Mouse (Mus musculus): Measurements from ENCODE around the gene Asgr2.
"Not testable (repeated sequence)": the region's sequence is repeated elsewhere in the genome, so short reads cannot be mapped to it uniquely, and the experiment has no call there.

The Asgr2 gene

DNA sequence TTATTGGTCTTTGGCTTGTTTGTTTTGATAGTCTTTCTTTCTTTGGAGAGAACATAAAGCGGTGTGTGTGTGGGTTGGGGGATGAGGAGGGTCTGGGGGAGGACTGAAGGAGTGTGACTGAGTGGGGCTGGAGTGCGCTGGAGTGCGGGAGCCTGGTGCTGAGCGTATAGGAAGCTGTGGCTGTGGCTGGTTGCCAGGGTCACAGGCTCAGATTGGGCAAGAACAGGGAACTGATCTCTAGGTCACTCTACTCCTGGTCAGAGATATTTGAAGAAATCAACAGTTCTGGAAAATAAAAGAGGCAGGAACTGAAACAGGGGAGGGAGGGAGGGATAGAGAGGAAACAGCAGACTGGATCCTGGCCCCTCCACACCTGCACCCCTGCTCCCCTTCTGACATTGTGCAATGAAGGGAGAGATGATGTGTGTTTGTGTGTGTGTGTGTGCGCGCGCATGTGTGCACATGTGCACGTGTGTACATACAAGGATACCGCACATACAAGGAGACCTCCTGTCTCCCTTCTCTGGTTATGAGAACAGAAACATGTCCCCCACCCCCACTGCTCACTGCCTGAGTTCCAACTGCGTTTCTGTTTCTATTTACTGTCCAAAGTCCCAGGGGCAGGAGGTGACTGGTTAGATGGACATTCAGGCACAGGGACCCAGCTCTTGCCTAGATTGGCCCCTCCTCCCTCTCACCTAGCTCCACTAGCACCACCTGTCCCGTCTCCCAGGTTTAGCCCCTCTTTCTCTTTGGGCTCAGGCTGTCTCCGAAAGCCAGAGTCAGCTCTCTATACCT lies at the start of gene Asgr2:
TSS of gene Asgr2 (plus strand) at position 659 of the 798 bp plus-strand sequence.
- DNase-seq: peak; percentile 41

DNA sequence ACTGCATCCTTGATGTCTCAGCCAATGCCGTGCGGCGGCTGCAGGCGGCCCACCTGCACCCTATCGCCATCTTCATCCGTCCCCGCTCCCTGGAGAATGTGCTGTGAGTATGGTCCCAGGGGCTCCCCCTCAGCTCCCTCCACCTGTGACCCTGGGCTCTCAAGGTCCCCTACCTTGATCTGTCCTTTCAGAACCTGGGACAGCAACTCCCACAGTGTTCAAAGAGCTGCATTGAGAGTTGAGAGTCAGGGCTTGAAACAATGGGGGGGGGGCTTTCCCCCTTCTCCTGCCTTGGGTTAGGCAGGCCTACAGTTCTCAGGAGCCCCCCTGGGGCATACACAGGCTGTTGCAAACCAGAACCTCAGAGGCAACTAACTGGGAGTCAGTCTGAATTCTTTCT lies 48.8 kb upstream of the Asgr2 start:
- DNase-seq: no peak

DNA sequence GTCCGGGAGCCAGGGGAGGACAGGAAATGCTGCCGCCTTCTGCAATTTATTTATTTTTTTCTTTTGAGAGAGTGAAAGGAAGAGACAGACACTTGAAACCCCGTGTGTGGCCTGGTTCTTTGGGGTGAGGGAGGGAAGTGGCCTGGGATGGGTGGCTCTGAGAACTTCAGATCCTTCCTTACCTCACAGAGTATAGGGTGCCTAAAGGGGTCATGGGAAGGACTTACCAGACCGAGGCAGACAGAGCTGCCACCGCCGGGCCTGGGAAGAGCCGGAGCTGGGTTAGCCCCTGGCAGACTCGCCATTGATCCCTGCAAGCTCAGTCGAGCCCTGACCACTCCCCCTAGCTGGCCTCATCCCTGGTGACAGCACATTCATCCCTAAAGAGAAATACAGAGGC lies 47.0 kb upstream of the Asgr2 start:
- DNase-seq: no peak

DNA sequence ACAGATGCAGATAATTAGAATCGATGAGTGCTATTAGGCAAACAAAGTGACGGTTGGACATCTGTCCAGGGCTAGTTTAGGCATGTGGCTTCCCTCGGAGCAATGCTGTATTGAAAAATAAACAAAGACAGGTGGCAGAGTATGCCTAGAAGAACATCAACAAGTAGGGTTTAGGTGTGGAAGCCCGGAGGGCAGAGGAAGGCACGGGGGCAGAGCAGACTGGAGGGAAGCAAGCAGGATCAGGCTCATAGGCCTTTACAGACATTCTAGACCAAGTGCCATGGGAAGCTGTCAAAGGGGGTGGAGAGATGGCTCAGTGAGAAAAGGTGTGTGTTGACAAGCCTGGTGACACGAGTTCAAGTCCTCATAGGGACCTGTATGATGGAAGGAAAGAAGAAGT lies 43.1 kb upstream of the Asgr2 start:
- no peak for DNase-seq

DNA sequence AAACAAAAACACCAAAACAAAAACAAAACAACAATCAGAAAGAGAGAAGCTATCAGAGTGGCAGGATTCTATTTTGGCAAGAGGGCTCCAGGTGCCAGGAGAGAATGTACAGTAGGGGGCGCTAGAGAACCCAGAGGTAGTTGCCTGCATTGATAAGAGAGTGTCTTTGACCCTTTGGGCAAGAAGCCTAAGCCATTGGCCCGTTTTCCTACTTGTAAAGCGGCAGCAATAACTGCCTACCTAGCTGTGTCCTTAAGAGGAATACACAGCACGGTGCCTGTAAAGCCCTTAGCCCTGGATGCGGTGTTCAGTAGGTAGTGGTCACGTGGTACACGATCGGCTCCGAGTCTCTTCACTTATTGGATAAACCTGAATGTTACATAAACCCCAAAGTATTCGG lies 42.6 kb upstream of the Asgr2 start:
- no peak for DNase-seq

DNA sequence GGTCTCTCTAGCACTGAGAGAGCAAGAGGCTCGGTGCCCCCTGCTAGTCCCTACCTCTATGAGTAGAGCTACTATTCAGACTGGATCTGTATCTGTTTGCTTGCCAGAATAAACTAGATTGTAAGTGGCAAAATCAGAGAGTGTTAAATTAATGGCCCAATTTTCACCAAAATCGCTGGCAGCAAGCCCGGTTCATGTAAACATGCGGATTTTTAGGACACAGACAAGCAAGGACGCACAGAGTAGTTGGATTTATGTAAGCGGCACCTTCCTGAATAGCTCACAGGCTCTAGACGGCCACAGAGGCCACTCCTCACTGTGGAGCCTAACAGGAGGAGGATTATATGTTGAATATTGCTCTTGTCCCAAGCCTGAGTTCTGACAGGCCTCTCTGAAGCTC lies 39.3 kb upstream of the Asgr2 start:
- DNase-seq: no peak

DNA sequence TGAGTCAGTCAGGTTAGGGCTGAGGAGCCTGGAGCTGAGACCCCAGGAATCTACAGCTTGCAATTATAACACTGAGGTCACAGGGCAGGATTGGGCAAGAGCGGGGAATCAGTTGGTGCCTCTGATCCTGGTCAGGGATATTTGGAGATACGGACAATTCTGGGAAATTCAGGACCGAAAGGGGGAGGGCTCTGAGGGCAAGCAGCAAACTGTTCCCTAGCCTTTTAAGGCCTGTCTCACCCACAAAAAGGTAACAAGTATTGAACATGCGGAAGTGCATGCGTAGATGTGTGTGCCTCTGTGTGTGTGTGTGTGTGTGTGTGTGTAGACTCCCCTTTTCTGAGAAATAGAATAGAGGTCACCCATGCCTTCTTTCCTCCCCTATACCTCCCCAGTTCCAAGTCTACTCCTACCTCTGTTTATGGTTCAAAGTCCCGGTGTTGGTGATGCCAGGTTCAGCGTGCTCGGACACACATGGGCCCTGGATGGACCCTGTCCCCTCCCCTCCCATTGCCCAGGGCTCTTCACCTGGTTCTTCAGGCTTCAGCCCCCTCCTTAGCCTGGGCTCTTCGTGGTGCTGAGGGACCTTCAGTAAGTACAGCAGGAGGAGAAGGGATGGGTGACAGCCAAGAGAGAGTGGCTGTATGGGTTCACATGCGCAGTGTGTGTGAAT lies 38.4 kb upstream of the Asgr2 start, which contains the start of gene Asgr1:
TSS of gene Asgr1 (plus strand) at position 188 of the 673 bp plus-strand sequence.
- DNase-seq: peak; percentile 42

DNA sequence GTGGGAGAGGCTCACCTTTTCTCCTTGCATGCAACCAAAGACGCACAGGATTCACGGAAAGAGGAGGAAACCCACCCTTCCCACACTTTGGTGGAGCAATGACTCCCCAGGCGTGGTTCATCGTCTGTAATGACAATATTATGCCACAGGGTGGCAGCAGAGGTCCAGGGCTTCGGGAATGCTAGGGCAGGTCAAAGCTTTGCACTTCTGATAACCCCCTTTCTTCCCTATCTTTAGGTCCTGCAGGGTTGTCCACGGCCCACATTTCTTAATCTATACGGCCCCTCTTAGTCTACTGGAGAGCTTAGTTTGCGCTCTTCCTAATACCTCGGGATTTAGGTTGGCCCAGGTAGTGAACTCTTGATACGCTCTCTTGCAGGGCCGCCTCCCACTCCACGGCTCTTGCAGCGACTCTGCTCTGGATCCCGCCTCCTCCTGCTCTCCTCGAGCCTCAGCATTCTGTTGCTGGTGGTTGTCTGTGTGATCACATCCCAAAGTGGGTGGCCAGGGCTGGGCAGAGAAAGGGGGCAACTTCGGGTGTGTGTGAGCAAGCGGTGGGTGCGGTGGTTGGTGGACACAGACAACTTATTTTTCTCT lies 36.7 kb upstream of the Asgr2 start:
- DNase-seq: peak; percentile 77

DNA sequence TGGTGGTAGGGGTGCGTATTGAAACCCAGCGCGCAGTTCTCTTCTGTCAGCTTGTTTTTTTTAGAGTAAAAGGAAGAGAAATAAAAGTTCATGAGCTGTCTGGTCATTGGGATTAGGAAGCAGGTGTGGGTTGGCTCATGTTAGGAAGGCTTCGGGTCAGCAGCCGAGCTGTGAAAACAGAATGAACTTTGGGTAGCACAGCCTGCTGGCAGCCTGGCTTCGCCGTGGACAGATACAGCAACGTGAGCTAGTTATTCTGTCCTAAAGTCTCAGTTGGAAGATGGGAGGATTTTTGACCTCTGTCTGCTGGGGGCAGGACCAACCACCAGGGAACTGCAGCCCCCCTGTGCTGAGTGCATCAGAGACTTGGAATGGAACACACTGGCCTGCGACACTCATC lies 34.6 kb upstream of the Asgr2 start:
- DNase-seq: peak; percentile 80

DNA sequence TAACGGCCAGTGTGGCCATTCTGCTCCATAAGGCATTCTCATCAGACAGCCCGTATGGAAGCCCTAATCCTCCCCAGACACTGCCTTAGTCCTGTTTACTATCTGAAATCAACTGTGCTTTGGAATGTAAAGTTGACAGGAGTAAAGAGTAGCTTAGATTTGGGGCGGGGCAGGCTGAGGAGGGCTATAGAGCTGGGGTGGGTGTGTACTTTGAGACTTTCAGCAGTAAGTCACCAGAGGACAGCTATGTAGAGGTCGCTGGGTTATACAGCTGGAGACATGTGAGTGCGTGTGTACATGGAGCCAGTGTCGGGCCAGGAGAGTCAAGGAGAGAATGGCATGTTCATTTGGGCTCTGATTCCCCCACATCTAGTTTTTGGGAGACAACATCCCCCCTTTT lies 32.5 kb upstream of the Asgr2 start:
- no peak for DNase-seq

DNA sequence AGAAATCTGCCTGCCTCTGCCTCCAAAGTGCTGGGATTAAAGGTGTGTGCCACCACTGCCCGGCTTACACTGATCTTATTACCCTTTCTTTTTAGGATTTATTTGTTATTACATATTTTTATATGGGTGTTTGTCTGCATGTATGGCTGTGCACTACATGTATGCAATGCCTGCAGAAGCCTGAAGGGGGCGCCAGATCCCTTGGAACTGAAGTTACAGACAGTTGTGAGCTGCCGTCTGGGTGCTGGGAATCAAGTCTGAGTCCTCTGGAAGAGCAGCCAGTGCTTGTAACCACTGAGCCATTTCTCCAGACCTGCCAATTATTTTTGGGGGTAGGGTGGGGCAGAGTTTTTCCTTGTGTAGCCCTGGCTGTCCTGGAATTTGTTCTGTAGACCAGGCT lies 29.4 kb upstream of the Asgr2 start:
- no peak for DNase-seq

DNA sequence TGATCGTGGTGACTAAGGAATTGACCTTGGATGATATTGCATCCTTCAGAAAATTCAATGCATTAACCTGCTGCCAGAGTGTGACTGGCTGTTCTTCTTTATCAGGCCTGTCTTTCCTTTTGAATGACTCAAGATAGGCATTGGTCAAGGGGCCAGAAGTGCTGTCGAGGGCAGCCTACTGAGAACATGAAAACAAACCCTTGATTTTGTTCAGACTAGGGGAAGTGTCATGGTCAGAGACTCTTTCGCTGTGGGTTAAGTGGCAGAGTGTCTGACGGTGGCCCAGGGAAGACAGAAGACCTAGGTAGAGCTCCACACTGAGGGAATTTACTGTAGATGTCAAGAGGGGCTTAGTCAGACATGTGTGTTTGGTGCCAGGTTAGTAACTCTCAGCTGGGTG lies 25.7 kb upstream of the Asgr2 start:
- no peak for DNase-seq

DNA sequence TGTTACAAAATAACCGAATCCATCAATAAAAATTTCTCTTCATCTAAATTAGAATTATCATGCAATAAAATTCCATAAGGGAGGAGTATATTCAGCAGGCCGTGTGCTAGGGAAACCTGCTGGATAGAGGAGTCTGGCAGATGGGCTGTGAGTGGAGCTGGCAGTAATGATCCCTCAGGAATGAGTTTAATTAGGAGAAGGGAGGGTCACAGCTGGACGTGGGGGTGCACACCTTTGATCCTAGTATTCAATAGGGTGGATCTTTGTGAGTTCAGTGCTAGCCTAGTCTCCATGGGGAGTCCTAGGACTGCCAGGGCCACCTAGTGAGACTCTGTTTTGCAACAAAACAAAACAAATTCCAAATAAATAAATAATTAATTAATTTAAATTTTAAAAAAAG lies 24.2 kb upstream of the Asgr2 start:
- DNase-seq: no peak

DNA sequence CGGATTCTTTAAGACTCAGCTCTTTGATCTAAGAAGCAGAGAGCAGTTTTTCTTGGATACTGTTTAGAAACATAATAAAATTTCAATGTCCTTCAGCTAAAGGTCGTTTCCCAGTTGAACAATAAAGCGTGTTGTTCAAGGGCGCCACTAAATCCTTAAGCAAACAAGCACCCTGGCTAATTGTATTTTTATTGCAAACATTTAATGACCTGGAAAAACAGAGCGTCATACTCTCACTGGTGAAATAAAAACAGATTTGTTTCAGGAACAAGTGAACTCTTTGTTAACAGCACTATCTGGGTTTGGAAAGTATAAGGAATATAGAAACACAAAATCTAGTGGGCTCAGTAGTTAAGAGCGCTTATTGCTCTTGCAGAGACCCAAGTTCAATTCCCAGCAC lies 22.4 kb upstream of the Asgr2 start:
- no peak for DNase-seq

DNA sequence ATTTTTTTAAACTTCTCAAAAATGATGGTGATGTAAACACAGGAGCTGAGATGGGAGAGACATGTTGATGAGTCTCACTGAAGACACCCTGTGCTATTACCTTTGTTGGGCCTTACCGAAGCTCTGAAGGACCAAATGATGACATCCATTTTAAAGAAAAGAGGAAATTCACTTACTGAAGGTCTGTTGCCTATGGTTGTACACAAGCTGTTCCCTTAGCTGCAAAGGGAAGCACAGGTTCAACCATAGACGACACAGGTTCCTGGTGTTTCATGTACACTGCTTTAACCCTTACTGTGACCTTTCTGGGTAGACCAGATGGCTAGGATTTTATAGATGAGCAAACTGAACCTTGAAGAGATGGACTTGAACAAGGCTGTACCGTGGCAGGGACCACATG lies 21.8 kb upstream of the Asgr2 start:
- DNase-seq: not testable (repeated sequence)

DNA sequence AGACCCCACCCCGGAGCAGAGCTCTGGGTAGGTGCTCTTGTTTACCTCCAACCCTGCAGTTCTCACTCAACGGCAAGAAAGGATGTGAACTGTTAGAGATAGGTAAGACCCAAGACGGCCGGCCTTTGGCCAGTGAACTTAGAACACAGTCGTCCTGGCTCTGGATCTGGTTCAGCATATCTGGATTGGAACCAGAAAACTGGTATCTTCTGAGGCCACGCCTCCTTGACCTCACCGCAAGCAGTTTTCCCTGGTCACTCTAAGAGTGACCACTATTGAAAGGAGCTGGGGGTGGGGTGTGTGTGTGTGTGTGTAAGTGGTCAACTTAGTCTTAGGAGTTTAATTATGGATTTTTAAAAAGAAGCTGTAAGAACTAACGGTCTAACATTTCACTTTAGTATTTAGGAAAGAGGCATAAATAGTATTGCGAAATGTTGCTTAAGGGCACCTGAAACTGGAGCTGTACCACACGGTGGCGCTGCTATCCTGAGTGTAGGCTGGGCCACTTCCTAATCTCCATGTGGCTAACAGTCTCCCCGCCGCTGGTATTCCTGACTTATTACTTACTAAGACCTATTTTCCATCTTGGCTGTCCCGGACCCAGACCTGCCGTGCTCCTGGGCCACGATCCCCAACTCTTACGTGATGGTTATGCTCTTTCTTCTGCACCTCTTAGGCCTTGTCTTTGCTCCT lies 17.9 kb upstream of the Asgr2 start:
- peak; percentile 87 for DNase-seq

DNA sequence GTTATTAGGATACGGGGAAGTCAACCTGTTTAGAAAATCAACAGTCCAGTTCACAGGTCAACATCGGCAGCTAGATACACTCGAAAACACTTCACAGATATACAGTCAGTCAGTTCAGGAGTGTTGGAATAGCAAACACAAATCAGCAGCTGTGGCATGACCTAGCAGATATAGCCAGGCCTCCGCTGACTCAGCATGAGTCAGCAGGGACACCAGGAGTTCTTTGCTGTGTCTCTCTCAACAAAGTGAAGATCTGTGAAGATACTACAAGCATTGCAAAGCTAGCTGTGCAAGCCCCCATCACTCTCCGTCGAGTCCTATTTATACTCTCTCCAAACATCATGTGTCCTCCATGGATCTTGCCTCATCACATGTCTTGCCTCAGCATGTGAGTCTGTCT lies 16.9 kb upstream of the Asgr2 start:
- no peak for DNase-seq

DNA sequence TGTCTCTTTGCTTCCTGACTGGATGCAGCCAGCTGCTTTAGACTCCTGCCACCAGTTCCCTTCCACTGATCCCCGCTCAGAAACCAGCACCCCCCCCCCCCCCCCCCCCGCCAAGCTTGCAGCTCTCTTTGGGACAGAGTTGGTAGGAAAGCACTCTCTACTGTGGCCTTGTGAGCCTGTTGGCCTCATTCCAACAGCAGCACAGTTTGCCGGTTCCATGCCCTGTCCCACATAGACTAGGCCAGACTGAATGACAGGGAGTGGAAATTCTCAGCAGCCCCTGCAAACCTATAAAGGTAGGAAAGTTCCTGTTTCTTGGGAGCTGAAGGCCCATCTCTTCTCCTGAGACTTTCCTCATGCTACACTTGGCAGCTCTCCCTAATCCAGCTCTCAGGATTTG lies 15.0 kb upstream of the Asgr2 start:
- DNase-seq: no peak

DNA sequence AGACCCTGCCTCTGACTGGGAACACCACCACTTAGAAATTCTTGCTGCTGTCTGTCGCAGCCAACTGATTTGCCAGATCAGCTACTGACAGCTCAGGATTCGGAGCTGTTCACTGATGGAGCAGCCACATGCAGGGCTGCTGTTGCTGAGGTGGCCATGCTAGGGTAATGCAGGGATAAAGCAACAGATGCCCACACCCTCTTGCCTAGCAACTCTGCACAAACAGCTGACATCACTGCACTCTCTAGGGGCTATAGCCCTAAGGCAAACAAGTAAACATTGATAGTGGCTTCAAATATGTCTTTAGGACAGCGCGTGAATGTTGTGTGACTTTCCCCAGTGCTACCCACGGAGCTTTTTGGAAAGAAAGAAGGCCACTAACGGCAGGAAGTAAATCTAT lies 13.3 kb upstream of the Asgr2 start:
- no peak for DNase-seq

DNA sequence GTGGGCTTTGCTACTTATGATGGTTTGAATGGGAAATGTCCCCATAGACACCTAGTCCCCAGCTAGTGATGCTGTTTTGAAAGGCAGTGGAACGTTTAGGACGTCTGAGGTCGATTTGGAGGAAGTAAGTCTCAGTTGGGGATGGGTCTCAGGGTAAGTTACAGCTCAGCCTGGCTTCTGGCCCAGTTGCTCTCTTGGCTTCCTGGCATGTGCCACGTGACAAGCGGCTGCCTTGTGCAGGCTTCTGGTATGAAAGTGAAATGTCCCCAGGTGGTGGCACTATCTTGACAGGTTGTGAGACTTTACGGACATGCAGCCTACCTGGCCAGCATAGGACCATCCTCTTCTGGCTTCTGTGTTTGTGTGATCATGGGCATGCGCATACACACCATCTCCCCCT lies 12.5 kb upstream of the Asgr2 start:
- peak; percentile 54 for DNase-seq

DNA sequence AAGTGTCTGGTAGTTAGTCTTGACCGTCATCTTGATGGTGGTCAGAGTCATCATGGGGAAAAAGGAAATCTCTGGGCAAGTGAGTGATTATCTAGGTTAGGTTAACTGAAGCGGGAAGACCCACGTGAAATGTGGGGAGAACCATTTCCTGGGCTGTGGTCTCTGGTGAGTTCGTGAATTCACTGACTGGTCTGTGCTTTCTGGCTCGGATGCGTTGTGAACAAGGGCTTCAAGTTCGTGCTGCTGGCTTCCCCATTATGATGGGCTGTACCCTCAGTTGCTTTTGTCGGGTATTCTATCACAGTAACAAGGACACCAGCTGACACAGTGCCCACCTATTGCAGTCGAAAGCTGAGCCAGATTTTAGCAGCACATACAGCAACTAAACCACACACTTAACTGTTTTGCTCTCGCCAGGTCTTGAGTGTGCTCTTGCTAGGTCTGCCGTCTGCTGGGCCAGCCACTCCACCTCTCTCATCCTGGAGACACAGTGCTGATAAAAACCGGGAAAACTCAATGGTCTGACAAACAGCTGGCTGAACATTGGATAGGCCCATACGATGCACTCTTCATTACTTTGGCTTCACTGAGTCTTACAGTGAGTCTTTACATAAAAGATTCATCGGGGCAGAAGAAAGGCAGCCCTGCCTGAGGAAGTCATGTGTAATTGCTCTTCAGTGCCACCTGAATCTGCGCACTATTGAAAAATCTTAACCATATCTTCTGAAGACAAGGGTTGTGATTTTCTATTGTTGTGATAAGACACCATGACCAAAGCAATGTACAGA lies 11.4 kb upstream of the Asgr2 start:
- no peak for DNase-seq

DNA sequence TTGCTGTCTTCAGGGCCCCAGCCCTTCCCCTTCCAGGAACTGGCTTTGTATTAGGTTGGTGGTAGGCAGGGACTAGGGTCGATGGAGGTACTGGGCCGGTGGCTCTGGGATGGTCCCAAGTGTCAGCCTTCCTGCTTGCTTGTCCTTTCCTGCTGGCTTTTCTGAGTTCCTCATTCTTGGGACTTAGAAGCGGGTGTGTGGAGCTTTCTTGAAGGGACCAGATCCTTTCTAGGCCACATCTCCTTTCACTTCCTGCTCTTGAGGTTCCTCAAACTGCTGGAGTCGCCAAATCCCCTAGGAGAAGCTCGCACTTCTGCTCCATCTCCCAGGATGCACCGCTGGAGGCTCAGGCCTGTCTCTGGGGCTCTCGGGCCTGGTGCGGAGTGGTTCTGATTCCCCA lies 7.9 kb upstream of the Asgr2 start:
- no peak for DNase-seq

DNA sequence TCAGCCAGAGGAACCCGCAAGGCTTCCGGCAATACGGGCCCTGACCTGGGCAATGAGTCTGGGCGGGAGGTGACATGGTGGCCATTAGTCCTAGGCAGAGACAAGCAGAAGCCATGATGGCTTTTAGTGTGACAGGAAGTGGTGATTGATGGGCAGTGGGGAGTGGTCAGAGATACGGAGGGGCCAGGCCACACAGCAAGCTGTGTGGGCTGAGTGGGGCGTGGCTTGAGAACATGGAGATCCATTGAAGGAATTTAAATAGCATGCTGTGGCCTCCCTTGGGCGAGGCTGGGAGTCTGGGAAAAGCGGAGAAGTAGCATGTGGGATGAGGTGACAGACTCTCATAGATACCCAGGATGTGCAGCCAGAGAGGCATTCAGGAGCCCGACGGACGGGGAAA lies 5.0 kb downstream of the Asgr2 start:
- DNase-seq: no peak
